ENCODE assay signal across 8 mouse cellular contexts in genomic region chr4:152177537-152178343, GRCm38 (mm10). TPM values are rescaled to one million over a fixed set of nuclear protein-coding genes. Genes with fewer than 3 reads are reported as not detected.
DNase-seq lines count a peak whose midpoint lies in the region; ATAC-seq and TF ChIP-seq lines count a peak whose summit lies in the region.

Gene Acot7 (plus strand): TSS chr4:152178134.

- TF ChIP-seq CTCF in lung, postnatal 0 days (IDR thresholded peaks at IDR 0.05), result no peak

- H3K4me1 ChIP-seq in hindbrain, embryonic 11.5 days (replicated peaks; ENCODE audit: control insufficient read depth, insufficient read depth, low read length), result no peaks in the 10 kb centered on the region; the same call in 1 of the 2 replicates
- H3K4me1 ChIP-seq in lung, postnatal 0 days (ENCODE audit: insufficient read depth, low read depth, low read length), result peaks cover 6% of the 10 kb centered on the region; the same call in 1 of the 2 replicates

- peak; percentile 93 for ATAC-seq in hindbrain, embryonic 11.5 days (ENCODE audit: low FRiP score)
- ATAC-seq in lung, postnatal 0 days, result peak; percentile 98

- WGBS in hindbrain, embryonic 11.5 days, result under 1% methylated on average over 80 of the region's 108 CpGs
- WGBS in lung, postnatal 0 days, result under 1% methylated on average over 61 of the region's 108 CpGs

- peak within 1 kb of the TSS; percentile 67 for H3K27ac ChIP-seq in hindbrain, embryonic 11.5 days (ENCODE audit: low read depth, low read length)
- H3K27ac ChIP-seq in lung, postnatal 0 days (ENCODE audit: low read length), result peak within 1 kb of the TSS; percentile 87

- H3K4me3 ChIP-seq in hindbrain, embryonic 11.5 days (ENCODE audit: low read depth, low read length), result peak within 1 kb of the TSS; percentile 71
- peak within 1 kb of the TSS; percentile 68 for H3K4me3 ChIP-seq in lung, postnatal 0 days (ENCODE audit: low read depth, low read length)

- peak within 1 kb of the TSS; percentile 86 for H3K9ac ChIP-seq in hindbrain, embryonic 11.5 days (ENCODE audit: low read depth, low read length)
- peak within 1 kb of the TSS; percentile 59 for H3K9ac ChIP-seq in lung, postnatal 0 days (replicated peaks; ENCODE audit: low read depth)

- H3K36me3 ChIP-seq in hindbrain, embryonic 11.5 days (ENCODE audit: control insufficient read depth, insufficient read depth, low read length), result no peaks in the 10 kb centered on the region
- no peaks in the 10 kb centered on the region for H3K36me3 ChIP-seq in lung, postnatal 0 days (ENCODE audit: insufficient read depth, low read length)

- peak within 1 kb of the TSS; percentile 97 for H3K4me2 ChIP-seq in hindbrain, embryonic 11.5 days (replicated peaks; ENCODE audit: low read depth, low read length)
- peak within 1 kb of the TSS; percentile 91 for H3K4me2 ChIP-seq in lung, postnatal 0 days (replicated peaks; ENCODE audit: low read depth, low read length)

- peaks cover 7% of the 10 kb centered on the region; the same call in 1 of the 2 replicates for H3K27me3 ChIP-seq in hindbrain, embryonic 11.5 days (ENCODE audit: control insufficient read depth, insufficient read depth, low read length)
- no peaks in the 10 kb centered on the region for H3K27me3 ChIP-seq in lung, postnatal 0 days (replicated peaks; ENCODE audit: insufficient read depth, low read length)

- peak; percentile 93 for DNase-seq in NIH3T3 (ENCODE audit: low read depth)
- peak; percentile 97 to 99 for DNase-seq in cerebellum, postnatal 10 days
- peak; percentile 88 to 90 for DNase-seq in frontal cortex, postnatal 10 days (ENCODE audit: low spot score in 2 of 2)
- DNase-seq in hindbrain, embryonic 11.5 days (ENCODE audit: low spot score), result peak; percentile 94
- peak; percentile 85 to 92 for DNase-seq in layer of hippocampus, postnatal 10 days (ENCODE audit: low spot score in 2 of 2)
- peak; percentile 96 for DNase-seq in lung, postnatal 0 days (ENCODE audit: low spot score)
- peak; percentile 71 for DNase-seq in ovary, postnatal 10 days (ENCODE audit: low spot score)
- peak; percentile 95 for DNase-seq in thymus, postnatal 0 days (ENCODE audit: low spot score)

- no peaks in the 10 kb centered on the region for H3K9me3 ChIP-seq in hindbrain, embryonic 11.5 days (ENCODE audit: control insufficient read depth, low read length)
- no peaks in the 10 kb centered on the region for H3K9me3 ChIP-seq in lung, postnatal 0 days (ENCODE audit: low read length)

- TF ChIP-seq EP300 in lung, postnatal 0 days (IDR thresholded peaks at IDR 0.05), result no peak

RNA-seq across cellular contexts. Expression of gene Acot7, which starts in this region (rescaled TPM):
- 116 and 125 TPM in 2 replicates for polyA plus RNA-seq in hindbrain, embryonic 11.5 days (2014; fragmentation: Nextera tagmentation; extraction: Ambion mirVana)
- total RNA-seq in layer of hippocampus, postnatal 10 days (2021), result 100 to 1,000 TPM; 426 to 431 TPM
- 59.2 and 63.4 TPM in 2 replicates for polyA plus RNA-seq in lung, postnatal 0 days (2015; fragmentation: Nextera tagmentation; extraction: Ambion mirVana)
- polyA plus RNA-seq in thymus, postnatal 0 days (2015; fragmentation: Nextera tagmentation; extraction: Ambion mirVana), result 65.1 and 98.8 TPM in 2 replicates

Comparison
In these comparisons a context has a peak if more than half of its experiments do, and no peak if none do; other contexts are left out.
1. Peak in every context shown above with its lines: DNase-seq, ATAC-seq, H3K4me3 ChIP-seq and H3K27ac ChIP-seq.